Mouse (Mus musculus): ENCODE measurements around the gene Dnmt3l.
"Not testable (repeated sequence)": the region's sequence is repeated elsewhere in the genome, so short reads cannot be mapped to it uniquely, and the experiment has no call there.

The Dnmt3l gene

GRCm38 (mm10) chr10:78041647-78042046, at the start of gene Dnmt3l:
TSS of gene Dnmt3l (plus strand) at chr10:78041947.
- DNase-seq: no peak

DNA sequence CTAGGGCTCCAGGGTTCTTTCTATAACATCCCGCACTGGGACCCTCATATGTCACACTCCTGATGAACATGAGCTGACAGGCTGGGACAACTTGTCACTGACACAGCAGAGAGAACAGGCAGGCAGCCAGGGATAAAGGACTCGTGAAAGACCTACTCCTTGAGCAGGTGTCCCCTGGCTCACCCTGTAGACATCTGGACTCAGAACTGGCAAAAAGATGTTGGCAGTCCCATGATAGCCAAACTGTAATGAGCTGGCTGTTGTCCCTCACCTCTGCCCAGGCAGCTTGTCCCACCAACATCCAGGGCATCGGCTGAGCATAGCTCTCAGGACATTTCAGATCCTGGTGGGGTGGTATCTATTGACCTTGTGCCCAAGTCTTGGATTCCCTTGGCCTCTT, 46.1 kb upstream of the Dnmt3l start:
- no peak for DNase-seq

DNA sequence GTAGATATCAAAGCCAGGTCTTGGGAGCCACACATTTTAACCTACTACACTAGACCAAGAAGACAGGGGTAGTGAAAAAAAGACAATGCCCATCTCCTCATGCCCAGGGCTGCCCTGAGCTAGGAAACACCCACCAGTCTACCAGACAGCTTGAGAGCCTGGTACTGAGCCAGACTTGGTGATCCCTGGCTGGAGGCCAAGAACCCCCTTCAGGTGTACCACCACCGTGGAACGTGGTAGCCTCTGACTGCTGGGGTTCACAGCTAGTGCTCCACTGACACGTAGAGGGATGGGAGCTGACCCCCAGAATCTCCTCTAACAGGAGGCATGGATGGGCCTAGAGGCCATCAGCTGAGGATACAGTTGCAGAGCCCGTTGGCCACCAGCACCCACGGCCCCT, 41.5 kb upstream of the Dnmt3l start:
- DNase-seq: no peak

- no peak for DNase-seq
Measured at GRCm38 (mm10) chr10:78001796-78002195, 40.0 kb upstream of the Dnmt3l start.

DNA sequence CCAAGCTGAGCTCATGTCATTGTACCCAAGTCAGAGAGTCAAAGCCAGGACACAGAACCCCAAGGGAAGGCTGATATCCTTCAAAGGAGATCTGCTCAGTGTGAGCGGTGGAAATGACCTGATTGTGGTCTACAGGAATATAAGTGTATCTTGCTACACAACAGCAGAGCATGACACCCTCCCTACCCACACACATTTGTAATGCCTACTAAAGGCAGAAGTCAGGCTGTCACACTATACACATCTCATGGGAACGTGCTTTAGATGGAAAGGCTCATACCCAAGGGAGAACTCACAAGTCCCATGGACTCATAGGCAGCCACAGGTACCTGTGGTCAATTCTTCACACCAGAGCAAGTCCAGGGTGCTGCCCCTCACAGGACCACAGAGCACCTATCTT, 39.4 kb upstream of the Dnmt3l start:
- DNase-seq: no peak

GRCm38 (mm10) chr10:78004479-78005100, 37.2 kb upstream of the Dnmt3l start:
- no peak for DNase-seq

DNA sequence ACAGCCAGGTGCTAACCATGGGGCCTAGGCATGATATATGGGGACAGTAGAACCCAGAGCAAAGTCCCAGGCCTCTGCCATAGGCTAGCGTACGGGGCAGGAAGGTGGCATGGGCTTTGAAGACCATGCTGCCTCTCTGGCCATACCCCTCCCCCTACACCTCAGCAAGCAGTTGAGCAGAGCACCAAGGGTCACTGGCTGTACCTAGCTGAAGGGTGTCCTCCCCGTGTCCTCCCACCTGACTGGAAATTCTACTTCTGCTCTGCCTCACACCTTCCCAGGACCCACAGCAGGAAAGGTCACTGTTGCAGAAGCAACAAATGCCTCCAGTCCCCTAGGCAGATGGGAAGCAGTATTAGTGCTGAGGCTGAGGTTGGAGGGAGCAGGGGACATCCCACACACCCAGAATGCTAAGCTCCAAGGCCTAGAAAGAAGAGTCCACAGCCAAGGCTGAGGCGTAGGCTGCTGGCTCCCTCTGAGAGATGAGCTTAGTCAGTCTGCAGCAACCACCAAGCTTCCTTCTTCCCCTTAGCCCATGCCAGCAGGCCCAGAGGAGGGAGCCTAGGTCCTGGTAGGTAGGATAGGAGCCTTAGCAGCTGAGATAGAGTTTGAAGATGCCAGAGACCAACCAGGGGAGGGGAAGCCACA, 35.8 kb upstream of the Dnmt3l start:
- peak; percentile 24 for DNase-seq

DNA sequence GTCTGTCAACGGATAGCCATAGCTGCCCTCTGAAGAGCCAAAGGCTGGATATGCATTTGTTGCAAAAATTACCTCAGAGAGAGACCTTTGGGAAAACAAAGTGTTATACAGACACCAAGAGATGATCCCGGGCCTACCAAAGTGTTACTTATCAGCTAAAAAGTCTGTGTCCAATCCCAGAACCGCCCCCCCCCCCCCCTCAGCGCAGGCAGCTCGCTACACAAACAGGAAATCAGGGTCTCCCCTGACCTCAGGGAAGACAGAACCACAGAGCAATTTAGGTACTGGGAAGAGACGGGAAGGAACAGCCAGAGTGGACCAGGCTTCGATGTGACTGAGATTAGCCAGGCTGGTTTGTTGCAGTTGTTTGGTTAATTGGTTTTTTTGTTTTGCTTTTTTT, 34.5 kb upstream of the Dnmt3l start:
- DNase-seq: no peak

DNA sequence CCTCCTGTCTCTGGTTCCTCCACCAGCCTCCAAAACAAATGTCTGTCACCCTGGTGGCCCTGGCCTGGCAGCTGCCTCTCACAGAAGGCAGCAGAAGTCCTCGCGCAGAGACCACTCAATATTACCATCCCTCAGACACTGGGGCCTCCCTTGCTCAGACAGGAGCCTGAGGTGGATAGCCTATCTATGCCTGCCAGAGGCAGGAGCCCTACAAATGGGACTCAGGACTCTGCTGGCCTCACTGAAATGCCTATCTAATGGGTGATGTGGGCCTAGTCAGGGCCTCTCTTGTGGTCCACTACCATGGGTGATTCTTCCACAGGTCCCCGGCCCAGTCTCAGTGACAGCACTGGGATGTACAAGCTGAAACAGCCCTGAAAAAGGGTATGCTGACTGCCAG, 33.6 kb upstream of the Dnmt3l start:
- no peak for DNase-seq

GRCm38 (mm10) chr10:78009184-78009944, 32.4 kb upstream of the Dnmt3l start:
- DNase-seq: peak; percentile 98

- DNase-seq: no peak
Measured at GRCm38 (mm10) chr10:78009945-78010293, 31.8 kb upstream of the Dnmt3l start, which contains the start of gene Pfkl. TSS of gene Pfkl (minus strand) at chr10:78010083.

DNA sequence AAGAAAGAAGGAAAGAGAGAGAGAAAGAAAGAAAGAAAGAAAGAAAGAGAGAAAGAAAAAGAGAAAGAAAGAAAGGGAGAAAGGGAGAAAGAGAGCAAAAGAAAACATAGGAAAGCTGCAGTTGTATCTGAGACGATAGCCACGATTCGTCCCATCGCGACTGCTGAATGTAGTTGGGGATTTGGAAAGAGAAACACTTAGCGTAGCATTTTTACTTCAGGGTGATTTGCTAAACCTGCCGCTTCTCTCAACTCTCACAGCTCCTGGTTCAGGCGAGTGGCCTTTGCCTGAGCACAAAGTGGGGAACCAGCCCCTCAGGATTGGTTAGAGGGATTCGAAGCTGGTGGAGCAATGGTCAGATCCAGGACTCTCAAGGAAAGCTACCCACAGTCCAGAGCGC, 31.4 kb upstream of the Dnmt3l start:
- no peak for DNase-seq

DNA sequence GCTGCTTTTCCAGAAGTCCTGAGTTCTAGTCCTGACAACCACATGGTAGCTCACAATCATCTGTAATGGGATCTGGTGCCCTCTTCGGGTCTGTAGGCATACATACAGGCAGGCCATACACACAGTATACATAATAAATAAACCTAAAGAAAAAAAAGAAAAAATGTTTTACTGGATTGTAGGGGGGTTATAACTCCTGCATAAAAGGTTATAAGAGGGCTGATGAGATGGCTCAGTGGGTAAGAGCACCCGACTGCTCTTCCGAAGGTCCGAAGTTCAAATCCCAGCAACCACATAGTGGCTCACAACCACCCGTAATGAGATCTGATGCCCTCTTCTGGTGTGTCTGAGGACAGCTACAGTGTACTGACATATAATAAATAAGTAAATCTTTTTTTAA, 30.6 kb upstream of the Dnmt3l start:
- DNase-seq: not testable (repeated sequence)

GRCm38 (mm10) chr10:78012661-78013495, 28.9 kb upstream of the Dnmt3l start:
- DNase-seq: no peak

GRCm38 (mm10) chr10:78015489-78015888, 26.3 kb upstream of the Dnmt3l start:
- DNase-seq: no peak

DNA sequence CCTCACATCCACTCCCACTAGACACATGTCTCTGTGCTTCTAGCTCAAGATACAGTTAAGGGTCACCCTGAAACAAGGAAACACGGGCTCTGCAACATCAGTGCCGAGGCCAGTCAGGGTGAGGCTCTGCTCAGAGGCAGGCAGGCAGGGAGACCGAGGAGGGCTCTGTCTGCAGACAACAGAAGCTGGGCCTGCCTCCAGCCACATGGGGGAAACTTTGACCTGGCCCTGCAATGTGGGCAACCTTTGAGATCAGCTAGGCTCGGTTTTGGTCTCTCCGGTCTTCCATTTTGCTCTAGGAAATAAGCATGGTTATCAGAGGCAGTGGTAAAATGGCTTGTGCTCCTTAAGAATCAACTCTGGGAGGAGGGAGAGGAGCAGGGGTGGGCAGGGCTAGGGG, 25.4 kb upstream of the Dnmt3l start:
- peak; percentile 39 for DNase-seq

GRCm38 (mm10) chr10:78018797-78019203, 22.9 kb upstream of the Dnmt3l start:
- peak; percentile 85 for DNase-seq

- no peak for DNase-seq
Measured at GRCm38 (mm10) chr10:78019291-78019690, 22.5 kb upstream of the Dnmt3l start.

DNA sequence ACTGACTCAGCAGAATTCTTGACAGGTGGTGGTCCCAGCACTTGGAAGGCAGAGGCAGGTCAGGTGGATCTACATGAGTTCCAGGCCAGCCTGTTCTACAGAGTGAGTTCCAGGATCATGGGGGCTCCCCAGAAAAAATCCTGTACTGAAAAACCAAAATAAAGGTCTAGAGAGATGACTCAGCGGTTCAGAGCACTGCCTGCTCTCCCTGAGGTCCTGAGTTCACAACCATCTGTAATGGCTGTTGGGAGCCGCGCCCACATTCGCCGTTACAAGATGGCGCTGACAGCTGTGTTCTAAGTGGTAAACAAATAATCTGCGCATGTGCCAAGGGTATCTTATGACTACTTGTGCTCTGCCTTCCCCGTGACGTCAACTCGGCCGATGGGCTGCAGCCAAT, 21.8 kb upstream of the Dnmt3l start:
- DNase-seq: not testable (repeated sequence)

- not testable (repeated sequence) for DNase-seq
Measured at GRCm38 (mm10) chr10:78025453-78025852, 16.3 kb upstream of the Dnmt3l start.

DNA sequence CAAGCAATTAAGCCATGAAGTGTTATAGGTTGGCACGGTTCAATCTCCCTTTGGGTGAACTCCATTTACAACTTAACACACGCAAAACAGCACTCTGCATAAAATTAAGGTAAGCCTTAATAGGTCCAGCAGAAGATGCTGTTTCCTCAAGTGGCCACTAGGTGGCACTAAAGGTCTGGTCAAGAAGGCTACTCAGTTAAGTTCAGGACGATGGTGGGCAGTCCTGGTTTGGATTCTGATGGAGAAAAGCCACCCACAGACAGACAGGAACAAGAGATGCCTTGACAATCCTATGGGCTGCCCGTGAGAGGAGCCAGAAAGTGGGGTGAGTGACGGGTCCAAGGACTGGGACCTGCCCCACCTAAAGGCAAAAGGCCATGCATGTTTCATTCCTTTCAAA, 13.6 kb upstream of the Dnmt3l start:
- peak; percentile 76 for DNase-seq

DNA sequence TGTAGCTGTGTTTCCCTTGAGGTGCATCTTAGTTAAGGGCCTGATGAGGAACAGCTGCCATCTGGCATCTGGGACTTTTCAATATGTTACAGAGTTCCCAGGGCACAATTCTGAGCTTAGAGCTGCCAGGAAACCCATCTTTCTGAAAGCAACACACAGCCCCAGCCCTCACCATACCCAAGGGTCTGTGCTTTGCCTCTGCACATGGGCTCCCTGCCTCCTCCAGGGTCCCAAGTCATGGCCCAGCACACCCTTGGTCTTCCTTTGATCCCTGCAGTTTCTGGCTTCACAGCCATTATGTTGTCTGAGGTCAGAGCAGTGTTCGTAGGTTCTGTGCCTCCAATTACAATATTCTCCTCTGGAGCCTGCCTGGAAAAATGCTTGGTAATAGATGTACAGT, 12.7 kb upstream of the Dnmt3l start:
- DNase-seq: no peak

DNA sequence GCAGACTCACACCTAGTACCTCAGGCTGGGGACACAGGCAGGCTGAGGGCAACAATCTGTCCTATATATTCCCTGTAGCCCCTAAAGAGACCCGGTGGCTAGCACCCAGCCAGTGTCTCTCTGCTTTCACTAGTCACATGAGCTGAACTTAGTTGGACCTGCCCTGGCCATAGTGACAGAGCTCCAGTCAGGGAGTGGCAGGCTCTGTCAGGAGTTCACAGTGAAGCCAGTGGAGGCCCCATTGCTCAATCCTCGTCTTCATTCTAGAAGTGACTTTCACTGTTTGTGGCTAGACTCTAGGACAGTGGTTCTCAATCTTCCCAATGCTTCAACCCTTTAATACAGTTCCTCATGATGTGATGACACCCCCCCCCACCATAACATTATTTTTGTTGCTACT, 9.8 kb upstream of the Dnmt3l start:
- no peak for DNase-seq

All from kidney, postnatal 14 days (tissue).